Mouse (Mus musculus) stomach, embryonic 15.5 days (tissue): ENCODE data around the gene Mcrip2. TPM values are rescaled to one million over a fixed set of nuclear protein-coding genes. Genes with fewer than 3 reads are reported as not detected.
"Not testable (repeated sequence)": the region's sequence is repeated elsewhere in the genome, so short reads cannot be mapped to it uniquely, and the experiment has no call there.

Source experiments
- ATAC-seq: fragments of 200-750 bp; cut with Nextera tagmentation; 2 replicates; pipeline ENCODE4 v1.8.0; 2017; ENCODE audit warnings: low read depth, moderate number of reproducible peaks, moderate TSS enrichment; ENCODE audit not compliant: insufficient read depth, low FRiP score
- H3K27ac ChIP-seq: fragments of 300-500 bp; sonication (generic); 2 replicates; pipeline ENCODE4 v1.5.1; 2015; ENCODE audit warnings: mild to moderate bottlenecking, inconsistent platforms
- H3K27me3 ChIP-seq: fragments of 300-500 bp; sonication (generic); replicated peaks from 2 replicates; pipeline ENCODE4 v1.6.1; 2015; ENCODE audit warnings: inconsistent platforms
- H3K36me3 ChIP-seq: fragments of 300-500 bp; sonication (generic); 2 replicates; pipeline ENCODE4 v1.6.1; 2015; ENCODE audit warnings: inconsistent platforms
- H3K4me1 ChIP-seq: fragments of 300-500 bp; sonication (generic); 2 replicates; pipeline ENCODE4 v1.6.1; 2015; ENCODE audit warnings: inconsistent platforms
- H3K4me2 ChIP-seq: fragments of 300-500 bp; sonication (generic); 2 replicates; pipeline ENCODE4 v1.6.1; 2015; ENCODE audit warnings: mild to moderate bottlenecking, inconsistent platforms
- H3K4me3 ChIP-seq: fragments of 300-500 bp; sonication (generic); replicated peaks from 2 replicates; pipeline ENCODE4 v1.5.1; 2015; ENCODE audit warnings: inconsistent platforms
- H3K9ac ChIP-seq: fragments of 300-500 bp; sonication (generic); 2 replicates; pipeline ENCODE4 v1.6.1; 2015; ENCODE audit warnings: inconsistent platforms
- H3K9me3 ChIP-seq: fragments of 300-500 bp; sonication (generic); 2 replicates; pipeline ENCODE4 v1.6.1; 2016; ENCODE audit warnings: inconsistent platforms
- WGBS: fragments of 180-500 bp; shearing (Covaris S2); methylation state at CpG from one replicate; pipeline ENCODE4 v1.1.7; 2015; 5-methylcytosine and 5-hydroxymethylcytosine counted together
- polyA plus RNA-seq: library from polyadenylated mRNA; unstranded; fragments of >200 nt; fragmentation: Nextera tagmentation; extraction: Ambion mirVana; gene quantifications from 2 replicates; pipeline ENCODE4 v1.2.1, GENCODE M21; 2015

The Mcrip2 gene
- polyA plus RNA-seq, 1 experiment from 2014 or later, result 52.2 TPM

DNA sequence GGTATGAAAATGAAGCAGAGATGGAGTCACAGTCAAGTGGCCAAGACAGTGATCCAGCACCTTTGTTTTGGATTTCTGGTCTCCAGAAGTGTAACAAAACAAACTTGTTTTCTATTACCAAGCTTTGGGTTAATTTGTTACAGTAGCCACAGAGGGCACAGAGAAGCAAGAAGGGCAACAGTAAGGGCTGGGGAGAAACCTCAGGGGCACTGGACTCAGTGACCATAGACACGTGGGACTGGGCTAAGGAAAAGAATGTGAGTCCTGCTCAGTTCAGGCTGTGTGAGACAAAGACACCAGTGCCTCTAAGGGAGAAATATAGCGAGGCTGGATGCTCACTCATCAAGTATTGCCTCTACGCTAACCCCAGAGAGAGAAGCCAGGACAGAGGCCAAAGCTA lies 4.1 kb upstream of the Mcrip2 start:
- ATAC-seq, result no peak
- no peaks in the 10 kb centered on the region for H3K9me3 ChIP-seq
- no peak overlapping the region for H3K27ac ChIP-seq
- no peak overlapping the region for H3K4me2 ChIP-seq
- peaks cover 30% of the 10 kb centered on the region for H3K4me1 ChIP-seq
- H3K36me3 ChIP-seq, result no peaks in the 10 kb centered on the region
- no peak overlapping the region for H3K9ac ChIP-seq
- WGBS, result 75% methylated on average over 3 of the region's 3 CpGs
- H3K27me3 ChIP-seq, result no peaks in the 10 kb centered on the region
- H3K4me3 ChIP-seq, result no peak overlapping the region

DNA sequence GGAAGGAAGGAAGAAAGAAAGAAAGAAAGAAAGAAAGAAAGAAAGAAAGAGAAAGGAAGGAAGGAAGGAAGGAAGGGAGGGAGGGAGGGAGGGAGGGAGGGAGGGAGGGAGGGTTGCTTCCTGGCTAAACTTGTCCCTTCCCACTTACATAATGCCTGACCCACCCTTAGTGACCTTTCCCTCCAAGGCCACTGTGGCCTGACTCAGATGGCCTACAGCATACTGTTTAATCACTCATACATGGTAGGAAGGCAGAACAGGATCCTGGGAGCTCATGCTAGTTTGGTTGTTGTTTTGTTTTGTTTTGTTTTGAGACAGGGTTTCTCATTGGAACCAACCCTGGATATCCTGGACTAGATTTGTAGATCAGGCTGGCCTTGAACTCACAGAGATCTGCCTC lies 3.0 kb upstream of the Mcrip2 start:
- H3K27ac ChIP-seq, ATAC-seq: not testable (repeated sequence)

DNA sequence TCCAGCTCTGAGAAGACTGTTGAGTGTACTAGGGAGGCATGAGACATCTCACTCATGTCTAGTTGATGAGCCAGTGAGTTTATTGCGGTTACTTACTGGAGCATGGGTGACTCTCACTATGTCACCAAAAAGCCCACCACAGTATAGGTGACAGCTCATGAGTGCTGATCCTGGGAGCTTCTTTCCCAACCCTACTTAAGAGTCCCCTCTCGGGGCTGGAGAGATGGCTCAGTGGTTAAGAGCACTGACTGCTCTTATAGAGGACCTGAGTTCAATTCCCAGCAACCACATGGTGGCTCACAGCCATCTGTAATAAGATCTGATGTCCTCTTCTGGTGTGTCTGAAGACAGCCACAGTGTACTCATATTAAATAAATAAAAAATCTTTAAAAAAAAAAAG lies 1.4 kb upstream of the Mcrip2 start:
- no peak for ATAC-seq
- Histone ChIP-seq H3K9me3 (no peaks in the 10 kb centered on the region), H3K9ac (no peak overlapping the region), H3K27me3 (no peaks in the 10 kb centered on the region), H3K36me3 (no peaks in the 10 kb centered on the region), H3K4me2 (no peak overlapping the region), H3K4me3 (no peak overlapping the region), H3K27ac (no peak overlapping the region), H3K4me1 (peaks cover 20% of the 10 kb centered on the region)
- WGBS, result 89% methylated on average over 2 of the region's 2 CpGs

More for the DNA sequence above, 3.0 kb upstream of the Mcrip2 start:
- H3K4me2 ChIP-seq, H3K27me3 ChIP-seq, H3K36me3 ChIP-seq, H3K4me3 ChIP-seq, H3K9ac ChIP-seq, H3K9me3 ChIP-seq: not testable (repeated sequence)
- peaks cover 28% of the 10 kb centered on the region for H3K4me1 ChIP-seq

DNA sequence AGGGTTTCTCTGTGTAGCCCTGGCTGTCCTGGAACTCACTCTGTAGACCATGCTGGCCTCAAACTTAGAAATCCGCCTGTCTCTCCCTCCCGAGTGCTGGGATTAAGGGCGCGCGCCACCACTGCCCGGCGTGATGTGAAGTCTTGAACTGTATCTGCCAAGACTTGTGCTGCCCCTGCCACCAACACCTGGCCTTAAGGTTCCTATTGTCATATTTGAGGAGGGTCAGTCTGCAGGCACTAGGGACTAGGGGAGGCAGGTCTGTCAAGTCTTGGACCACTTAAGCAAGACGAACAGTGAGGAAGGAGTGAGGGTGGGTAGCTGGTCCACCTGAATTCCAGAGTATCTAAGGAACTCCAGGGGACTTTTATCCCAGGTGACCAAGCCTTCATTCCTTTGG lies 934 bp upstream of the Mcrip2 start:
- ATAC-seq, result no peak
- H3K9me3 ChIP-seq, result no peaks in the 10 kb centered on the region
- no peak overlapping the region for H3K27ac ChIP-seq
- H3K4me2 ChIP-seq, result no peak overlapping the region
- H3K4me1 ChIP-seq, result peaks cover 20% of the 10 kb centered on the region
- WGBS, result 86% methylated on average over 8 of the region's 8 CpGs
- no peaks in the 10 kb centered on the region for H3K27me3 ChIP-seq
- H3K36me3 ChIP-seq, result no peaks in the 10 kb centered on the region
- H3K4me3 ChIP-seq, result no peak overlapping the region
- H3K9ac ChIP-seq, result no peak overlapping the region

DNA sequence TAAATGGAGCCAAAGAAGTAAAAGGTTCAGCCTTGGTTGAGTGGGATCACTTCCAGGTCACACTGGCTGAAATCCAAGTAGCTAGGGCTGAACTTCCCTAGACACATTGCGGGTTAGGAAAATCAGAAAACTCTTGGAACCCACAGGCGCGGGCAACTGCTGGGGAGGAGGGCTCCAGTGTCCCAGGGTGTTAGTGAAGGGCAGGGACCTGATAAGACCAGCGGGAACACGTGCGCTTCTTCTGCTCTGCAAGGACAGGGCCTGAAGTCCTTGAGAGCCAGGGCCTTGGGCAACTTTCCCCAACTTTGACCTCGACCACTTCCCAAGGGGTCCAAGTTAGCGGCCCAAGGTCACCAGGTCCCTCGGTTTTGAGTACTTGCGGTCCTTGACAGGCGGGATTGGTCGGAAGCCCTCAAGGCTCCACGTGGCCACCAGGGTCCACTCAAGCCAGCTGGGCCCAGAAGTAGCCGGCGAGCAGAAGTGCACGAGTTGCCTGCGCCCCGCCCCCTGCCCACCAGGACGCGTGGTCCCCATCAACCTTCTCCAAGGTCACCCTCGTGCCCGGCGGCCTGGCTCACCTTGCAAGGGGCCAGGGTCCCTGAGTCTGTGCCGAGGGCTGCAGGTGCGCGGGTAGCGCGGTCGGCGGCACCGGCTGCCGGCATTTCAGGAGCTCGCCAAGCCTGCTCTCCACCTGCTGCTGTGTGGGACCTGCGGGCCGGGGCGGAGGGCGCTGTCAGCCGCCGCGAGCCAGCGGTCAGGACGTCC lies 546 bp downstream of the Mcrip2 start:
- Histone ChIP-seq H3K4me2 (peak overlapping the region; percentile 99), H3K4me1 (peaks cover 14% of the 10 kb centered on the region), H3K9me3 (no peaks in the 10 kb centered on the region), H3K4me3 (peak overlapping the region; percentile 80), H3K27me3 (no peaks in the 10 kb centered on the region), H3K9ac (peak overlapping the region; percentile 53), H3K36me3 (no peaks in the 10 kb centered on the region), H3K27ac (peak overlapping the region; percentile 60)
- under 1% methylated on average over 42 of the region's 42 CpGs for WGBS
- peak; percentile 5; the same call in 1 of the 2 replicates for ATAC-seq

DNA sequence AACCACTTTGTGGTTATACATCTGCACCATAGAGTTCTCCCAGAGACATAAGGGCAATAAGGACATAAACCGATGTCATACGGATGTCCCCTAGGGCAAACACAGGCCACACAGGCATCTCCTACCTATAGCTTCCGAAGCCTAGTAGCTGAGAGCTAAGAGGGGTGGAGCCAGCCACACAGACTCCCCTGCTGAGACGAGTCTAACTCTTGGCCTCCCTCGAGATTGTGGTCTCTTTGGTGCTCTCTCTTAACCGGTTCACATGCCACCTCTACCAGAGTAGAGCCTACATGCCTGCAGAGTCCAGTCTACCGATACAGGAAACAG lies 1.1 kb downstream of the Mcrip2 start:
- Histone ChIP-seq H3K4me1 (peaks cover 14% of the 10 kb centered on the region), H3K27ac (peak overlapping the region; percentile 60), H3K27me3 (no peaks in the 10 kb centered on the region), H3K9me3 (no peaks in the 10 kb centered on the region), H3K36me3 (no peaks in the 10 kb centered on the region), H3K9ac (peak overlapping the region; percentile 53; the same call in 1 of the 2 replicates), H3K4me2 (peak overlapping the region; percentile 99), H3K4me3 (peak overlapping the region; percentile 80)
- no peak for ATAC-seq
- WGBS, result 17% methylated on average over 7 of the region's 7 CpGs

DNA sequence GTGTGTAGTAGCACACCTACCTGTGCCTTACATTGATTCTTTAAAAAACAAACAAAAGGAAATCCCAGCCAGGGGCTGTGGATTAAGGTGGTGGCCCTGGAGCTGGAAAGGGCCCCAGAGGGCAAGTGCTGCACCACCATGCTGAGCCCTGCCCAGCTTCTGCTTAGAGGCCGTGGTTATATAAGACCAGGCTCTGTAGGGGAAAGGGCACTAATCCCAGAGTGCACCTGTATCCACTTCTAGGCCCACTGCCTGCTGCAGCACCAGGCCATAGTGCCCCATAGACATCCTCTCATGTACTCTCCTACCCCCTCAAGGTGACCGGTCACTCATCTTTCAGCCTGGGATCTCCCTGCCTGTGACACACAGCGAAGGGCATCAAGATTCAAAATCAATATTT lies 2.4 kb downstream of the Mcrip2 start:
- no peak overlapping the region for H3K9ac ChIP-seq
- no peak overlapping the region for H3K27ac ChIP-seq
- no peaks in the 10 kb centered on the region for H3K27me3 ChIP-seq
- H3K4me3 ChIP-seq, result no peak overlapping the region
- ATAC-seq, result no peak
- H3K4me2 ChIP-seq, result no peak overlapping the region
- no peaks in the 10 kb centered on the region for H3K9me3 ChIP-seq
- 85% methylated on average over 3 of the region's 3 CpGs for WGBS
- H3K4me1 ChIP-seq, result peaks cover 19% of the 10 kb centered on the region
- H3K36me3 ChIP-seq, result no peaks in the 10 kb centered on the region

DNA sequence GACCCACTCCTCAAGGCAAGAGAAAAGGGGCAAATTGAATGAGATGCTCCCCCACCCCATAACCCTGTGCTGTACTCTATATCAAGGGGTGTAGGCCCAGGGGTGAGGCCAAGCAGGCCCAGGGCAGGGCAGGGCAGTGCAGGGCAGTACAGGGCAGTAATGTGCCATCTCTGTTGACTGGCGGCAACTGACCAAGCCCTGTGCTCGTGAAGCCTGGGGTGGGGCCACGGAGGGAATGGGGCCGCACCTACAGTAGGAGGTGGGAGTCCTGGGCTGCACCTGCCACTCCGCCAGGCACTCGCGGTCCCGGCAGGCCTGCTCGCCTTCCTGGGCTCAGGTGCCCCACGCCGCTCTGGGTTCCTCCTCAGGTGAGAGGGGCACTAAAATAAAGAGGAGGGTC lies 3.3 kb downstream of the Mcrip2 start:
- H3K27ac ChIP-seq, result peak overlapping the region; percentile 31; the same call in 1 of the 2 replicates
- no peak overlapping the region for H3K4me2 ChIP-seq
- H3K36me3 ChIP-seq, result no peaks in the 10 kb centered on the region
- H3K27me3 ChIP-seq, result no peaks in the 10 kb centered on the region
- H3K4me3 ChIP-seq, result peak overlapping the region; percentile 6; the same call in 1 of the 2 replicates
- no peak for ATAC-seq
- WGBS, result 84% methylated on average over 11 of the region's 11 CpGs
- no peaks in the 10 kb centered on the region for H3K9me3 ChIP-seq
- H3K9ac ChIP-seq, result no peak overlapping the region
- peaks cover 26% of the 10 kb centered on the region for H3K4me1 ChIP-seq

DNA sequence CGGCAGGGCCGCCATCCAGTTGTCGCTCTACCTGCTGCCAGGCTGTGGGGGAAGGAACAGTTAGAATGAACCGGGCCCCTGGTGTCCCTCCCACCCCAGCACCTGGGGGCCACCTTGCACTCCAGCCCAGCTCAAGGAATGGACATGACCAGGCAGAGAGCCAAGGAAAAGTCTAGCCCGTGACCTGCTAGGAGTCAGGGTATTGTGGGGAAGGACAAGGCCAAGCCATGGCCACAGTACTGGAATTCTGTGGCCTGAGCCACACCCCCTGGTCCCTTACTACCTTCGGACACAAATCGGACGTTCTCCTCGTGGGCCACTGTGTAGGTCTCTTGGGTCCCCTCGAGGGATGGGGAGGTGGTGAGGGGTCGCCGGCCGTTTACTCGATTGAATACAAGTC lies 4.3 kb downstream of the Mcrip2 start:
- Histone ChIP-seq H3K4me3 (no peak overlapping the region), H3K9ac (no peak overlapping the region), H3K4me2 (no peak overlapping the region), H3K27ac (no peak overlapping the region), H3K27me3 (no peaks in the 10 kb centered on the region), H3K9me3 (no peaks in the 10 kb centered on the region), H3K4me1 (peaks cover 29% of the 10 kb centered on the region), H3K36me3 (no peaks in the 10 kb centered on the region)
- no peak for ATAC-seq
- 93% methylated on average over 14 of the region's 14 CpGs for WGBS

DNA sequence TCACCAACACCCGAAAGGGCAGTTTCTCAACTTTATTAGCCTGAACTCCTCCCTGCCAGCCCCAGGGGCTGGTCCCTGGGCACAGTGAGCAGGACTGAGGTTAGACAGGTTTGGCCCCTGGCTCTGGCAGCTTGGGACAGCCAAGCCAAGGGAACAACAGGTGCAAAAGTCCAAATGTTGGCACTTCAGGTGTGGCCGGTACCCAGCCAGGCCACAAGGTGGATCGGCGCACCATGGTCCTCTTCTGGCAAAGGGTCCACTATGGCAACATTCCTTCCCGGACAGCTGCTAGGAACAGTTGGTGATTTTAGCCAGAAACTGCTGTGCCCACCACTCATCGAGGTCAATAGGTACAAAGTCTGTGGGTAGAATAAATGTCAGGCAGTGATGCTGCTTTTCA lies 4.9 kb downstream of the Mcrip2 start:
- H3K4me2 ChIP-seq, result no peak overlapping the region
- H3K9me3 ChIP-seq, result no peaks in the 10 kb centered on the region
- no peak overlapping the region for H3K9ac ChIP-seq
- H3K36me3 ChIP-seq, result no peaks in the 10 kb centered on the region
- no peak for ATAC-seq
- H3K4me1 ChIP-seq, result peaks cover 25% of the 10 kb centered on the region
- H3K27me3 ChIP-seq, result no peaks in the 10 kb centered on the region
- no peak overlapping the region for H3K27ac ChIP-seq
- 84% methylated on average over 6 of the region's 6 CpGs for WGBS
- H3K4me3 ChIP-seq, result no peak overlapping the region

DNA sequence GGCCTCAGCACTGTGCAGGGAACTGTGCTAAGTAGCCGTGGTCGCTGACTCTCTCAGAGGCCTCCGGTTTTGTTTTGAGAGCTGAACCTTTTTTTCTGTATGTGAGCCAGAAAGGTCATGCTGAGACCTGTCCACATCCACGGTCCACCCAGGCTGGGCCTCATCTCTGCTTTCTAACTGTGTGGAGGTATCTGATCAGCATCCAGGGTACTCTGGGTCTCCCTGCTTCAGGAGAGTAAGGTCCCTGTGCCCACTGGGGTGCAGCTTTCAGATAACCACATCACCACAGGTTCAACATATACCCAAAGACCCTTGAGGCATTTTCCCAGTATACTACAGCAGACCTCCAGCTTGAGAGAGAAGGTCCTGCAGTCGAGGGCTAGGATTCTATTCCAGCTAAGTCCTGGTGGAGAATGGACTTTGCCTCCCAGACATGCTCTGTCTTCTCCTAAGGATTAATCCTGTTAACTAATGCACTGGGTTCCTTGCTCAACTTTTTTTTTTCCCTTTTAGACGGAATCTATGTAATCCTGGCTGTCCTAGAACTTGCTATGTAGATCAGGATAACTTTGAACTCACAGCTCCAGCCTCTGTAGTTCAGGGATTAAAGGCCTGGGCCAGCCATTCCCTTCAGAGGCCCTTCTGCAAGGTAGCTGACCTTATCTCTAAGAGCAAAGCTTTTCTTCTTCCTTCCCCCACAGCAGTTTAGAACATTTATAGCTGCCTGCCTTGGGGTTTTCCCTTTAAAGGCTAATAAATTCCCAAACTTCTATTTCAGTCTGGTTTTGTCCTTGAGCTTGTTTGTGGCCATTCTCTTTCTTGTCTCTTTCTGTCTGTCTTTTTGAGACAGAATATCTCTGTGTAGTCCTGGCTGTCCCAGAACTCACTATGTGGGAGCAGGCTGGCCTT lies 6.6 kb downstream of the Mcrip2 start:
- ATAC-seq, result 0 out of 2 replicates have a peak, but pooled peaks have one; percentile 5

More for the DNA sequence above, 6.6 kb downstream of the Mcrip2 start:
- Histone ChIP-seq H3K36me3 (no peaks in the 10 kb centered on the region), H3K4me3 (peak overlapping the region; percentile 70), H3K9me3 (no peaks in the 10 kb centered on the region), H3K9ac (peak overlapping the region; percentile 68), H3K27me3 (no peaks in the 10 kb centered on the region), H3K27ac (peak overlapping the region; percentile 73), H3K4me1 (peaks cover 14% of the 10 kb centered on the region), H3K4me2 (peak overlapping the region; percentile 92)
- WGBS, result 11% methylated on average over 6 of the region's 6 CpGs
